Mouse (Mus musculus) megakaryocyte, embryonic 14.5 days (primary cell): ENCODE data around the gene 4930524J08Rik.

Source experiments
- FLI1 ChIP-seq: IDR thresholded peaks from 2 replicates; pipeline ENCODE4 v1.6.1; 2012; ENCODE audit warnings: low read length, inconsistent platforms, mixed read lengths
- GATA1 ChIP-seq: IDR thresholded peaks from 3 replicates; pipeline ENCODE4 v1.6.1; 2012; ENCODE audit warnings: mixed read lengths, low read length, inconsistent platforms, borderline replicate concordance

GRCm38 (mm10) chr5:99952513-99952912, 26.3 kb upstream of the 4930524J08Rik start:
- no peak for TF ChIP-seq GATA1
- TF ChIP-seq FLI1: no peak
